Mouse (Mus musculus) limb, embryonic 15.5 days (tissue): ENCODE measurements around the gene Dvl1. TPM values are rescaled to one million over a fixed set of nuclear protein-coding genes. Genes with fewer than 3 reads are reported as not detected.

ENCODE experiments used
- ATAC-seq: fragments of 200-750 bp; cut with Nextera tagmentation; 2 replicates; pipeline ENCODE4 v1.8.0; 2017; ENCODE audit warnings: low read depth, moderate TSS enrichment; ENCODE audit not compliant: insufficient number of reproducible peaks, low FRiP score, low TSS enrichment
- H3K27ac ChIP-seq: fragments of 300-500 bp; sonication (generic); 2 replicates; pipeline ENCODE4 v1.5.1; 2015; ENCODE audit warnings: moderate library complexity, mild to moderate bottlenecking, inconsistent platforms
- H3K27me3 ChIP-seq: fragments of 300-500 bp; sonication (generic); 2 replicates; pipeline ENCODE4 v1.6.1; 2015; ENCODE audit warnings: inconsistent platforms
- H3K36me3 ChIP-seq: fragments of 300-500 bp; sonication (generic); 2 replicates; pipeline ENCODE4 v1.6.1; 2015; ENCODE audit warnings: inconsistent platforms
- H3K4me1 ChIP-seq: fragments of 300-500 bp; sonication (generic); 2 replicates; pipeline ENCODE4 v1.6.1; 2015; ENCODE audit warnings: inconsistent platforms
- H3K4me2 ChIP-seq: fragments of 300-500 bp; sonication (generic); 2 replicates; pipeline ENCODE4 v1.6.1; 2015; ENCODE audit warnings: mild to moderate bottlenecking, inconsistent platforms
- H3K4me3 ChIP-seq: fragments of 300-500 bp; sonication (generic); 2 replicates; pipeline ENCODE4 v1.5.1; 2015; ENCODE audit warnings: mild to moderate bottlenecking, inconsistent platforms
- H3K9ac ChIP-seq: fragments of 300-500 bp; sonication (generic); 2 replicates; pipeline ENCODE4 v1.6.1; 2015; ENCODE audit warnings: inconsistent platforms
- H3K9me3 ChIP-seq: fragments of 300-500 bp; sonication (generic); 2 replicates; pipeline ENCODE4 v1.6.1; 2016; ENCODE audit warnings: inconsistent platforms
- WGBS: fragments of 180-500 bp; shearing (Covaris S2); methylation state at CpG from one replicate; pipeline ENCODE4 v1.1.7; 2015; 5-methylcytosine and 5-hydroxymethylcytosine counted together
- polyA plus RNA-seq: library from polyadenylated mRNA; unstranded; fragments of >200 nt; fragmentation: Nextera tagmentation; extraction: Ambion mirVana; gene quantifications from 2 replicates; pipeline ENCODE4 v1.2.1, GENCODE M21; 2015

Dvl1 gene
- 7.1 and 10.4 TPM in 2 replicates for polyA plus RNA-seq

DNA sequence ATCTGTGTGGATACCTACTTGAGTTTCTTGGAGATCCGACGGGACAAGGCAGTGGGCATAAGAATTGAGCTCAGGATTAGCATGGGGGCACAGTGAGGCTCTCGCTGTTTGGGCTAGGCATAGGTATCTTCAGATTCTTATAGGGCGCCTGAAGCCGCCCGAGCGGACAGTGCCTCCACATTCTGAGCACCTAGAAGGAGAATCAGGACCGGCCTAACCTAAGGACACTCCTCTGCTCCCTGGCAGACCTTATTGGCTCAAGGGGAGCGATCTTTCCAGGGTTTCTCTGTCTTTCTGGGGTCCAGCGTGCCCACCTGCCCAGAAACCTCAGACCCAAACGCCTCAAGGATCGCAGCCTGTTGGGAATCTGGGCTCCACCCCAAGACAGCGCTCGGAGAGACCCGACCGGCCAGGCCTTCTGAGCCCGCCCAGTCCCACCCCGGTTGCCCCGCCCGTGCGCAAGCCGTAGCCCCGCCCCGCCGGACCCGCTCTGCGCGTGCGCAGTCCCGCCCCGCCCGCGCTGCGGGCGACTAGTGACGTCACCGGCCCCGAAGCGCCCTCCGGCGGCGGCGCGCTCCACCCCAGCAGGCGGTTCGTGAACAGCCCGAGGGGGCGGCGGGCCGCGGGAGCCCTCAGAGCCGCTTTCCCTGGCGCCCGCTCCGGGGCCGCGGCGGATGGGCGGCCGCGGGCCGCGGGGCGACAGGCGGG, at the start of gene Dvl1:
Gene Dvl1 (plus strand): TSS at position 532 of the 708 bp plus-strand sequence.
- H3K9ac ChIP-seq: peak within 1 kb of the TSS; percentile 88
- peaks cover 19% of the 10 kb centered on the region for H3K36me3 ChIP-seq
- peak within 1 kb of the TSS; percentile 84 for H3K27ac ChIP-seq
- H3K4me3 ChIP-seq: peak within 1 kb of the TSS; percentile 89
- 2% methylated on average over 51 of the region's 65 CpGs for WGBS
- H3K4me2 ChIP-seq: peak within 1 kb of the TSS; percentile 94
- no peaks in the 10 kb centered on the region for H3K27me3 ChIP-seq
- peak; percentile 87 for ATAC-seq
- no peaks in the 10 kb centered on the region for H3K9me3 ChIP-seq
- H3K4me1 ChIP-seq: peaks cover 42% of the 10 kb centered on the region

DNA sequence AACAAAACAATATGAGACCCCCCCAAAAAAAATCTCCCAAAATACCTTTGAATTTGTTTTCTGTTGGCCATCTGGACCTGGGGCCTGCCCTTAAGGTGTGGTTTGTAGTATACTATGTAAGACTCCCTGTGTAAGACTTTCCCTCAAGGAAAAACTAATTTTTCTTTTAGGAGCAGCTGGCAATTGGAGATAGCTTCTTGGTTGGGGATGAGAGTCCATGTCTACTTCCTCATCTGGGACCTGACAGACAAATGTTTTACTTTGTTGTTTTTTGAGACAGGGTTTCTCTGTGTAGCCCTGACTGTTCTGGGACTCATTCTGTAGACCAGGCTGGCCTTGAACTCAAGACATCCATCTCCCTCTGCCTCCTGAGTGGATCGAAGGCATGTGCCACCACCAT, 45.1 kb upstream of the Dvl1 start:
- no peak overlapping the region for H3K4me2 ChIP-seq

DNA sequence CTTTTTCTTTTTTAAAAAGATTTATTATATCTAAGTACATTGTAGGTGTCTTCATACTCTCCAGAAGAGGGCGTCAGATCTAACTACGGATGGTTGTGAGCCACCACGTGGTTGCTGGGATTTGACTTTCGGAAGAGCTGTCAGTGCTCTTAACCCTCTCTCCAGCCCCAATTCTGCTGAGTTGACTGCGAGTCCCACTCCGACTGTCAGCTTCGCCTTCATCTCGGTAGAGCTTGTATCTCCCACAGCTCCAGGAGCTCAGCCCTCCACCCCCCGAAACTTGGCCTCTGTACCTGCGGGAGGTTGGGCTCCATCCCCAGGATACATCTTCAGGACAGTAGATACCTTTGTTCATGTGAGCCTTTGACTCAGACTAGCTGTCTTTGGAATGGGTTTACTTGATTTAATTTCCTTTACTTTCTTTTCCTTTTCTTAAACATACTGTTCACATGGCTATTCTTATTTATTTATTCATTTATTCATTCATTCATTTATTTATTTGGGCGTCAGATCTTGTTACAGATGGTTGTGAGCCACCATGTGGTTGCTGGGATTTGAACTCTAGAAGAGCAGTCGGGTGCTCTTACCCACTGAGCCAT, 44.4 kb upstream of the Dvl1 start, which contains the start of gene Mrpl20:
Gene Mrpl20 (plus strand): TSS at position 138 of the 599 bp plus-strand sequence.
- no peak for ATAC-seq
- H3K36me3 ChIP-seq: peaks cover 14% of the 10 kb centered on the region
- no peaks in the 10 kb centered on the region for H3K9me3 ChIP-seq
- H3K27me3 ChIP-seq: no peaks in the 10 kb centered on the region
- peak within 1 kb of the TSS; percentile 79 for H3K27ac ChIP-seq
- H3K4me3 ChIP-seq: peak within 1 kb of the TSS; percentile 88
- peak within 1 kb of the TSS; percentile 78 for H3K4me2 ChIP-seq
- peaks cover 18% of the 10 kb centered on the region for H3K4me1 ChIP-seq
- H3K9ac ChIP-seq: peak within 1 kb of the TSS; percentile 84
- WGBS: 11% methylated on average over 12 of the region's 12 CpGs

More for the DNA sequence above, 45.1 kb upstream of the Dvl1 start:
- no peak for ATAC-seq
- 96% methylated on average over 1 of the region's 1 CpGs for WGBS
- Histone ChIP-seq H3K9ac (no peak overlapping the region), H3K9me3 (no peaks in the 10 kb centered on the region), H3K4me3 (no peak overlapping the region), H3K4me1 (peaks cover 18% of the 10 kb centered on the region), H3K27me3 (no peaks in the 10 kb centered on the region), H3K36me3 (peaks cover 8% of the 10 kb centered on the region; the same call in 1 of the 2 replicates), H3K27ac (no peak overlapping the region)

DNA sequence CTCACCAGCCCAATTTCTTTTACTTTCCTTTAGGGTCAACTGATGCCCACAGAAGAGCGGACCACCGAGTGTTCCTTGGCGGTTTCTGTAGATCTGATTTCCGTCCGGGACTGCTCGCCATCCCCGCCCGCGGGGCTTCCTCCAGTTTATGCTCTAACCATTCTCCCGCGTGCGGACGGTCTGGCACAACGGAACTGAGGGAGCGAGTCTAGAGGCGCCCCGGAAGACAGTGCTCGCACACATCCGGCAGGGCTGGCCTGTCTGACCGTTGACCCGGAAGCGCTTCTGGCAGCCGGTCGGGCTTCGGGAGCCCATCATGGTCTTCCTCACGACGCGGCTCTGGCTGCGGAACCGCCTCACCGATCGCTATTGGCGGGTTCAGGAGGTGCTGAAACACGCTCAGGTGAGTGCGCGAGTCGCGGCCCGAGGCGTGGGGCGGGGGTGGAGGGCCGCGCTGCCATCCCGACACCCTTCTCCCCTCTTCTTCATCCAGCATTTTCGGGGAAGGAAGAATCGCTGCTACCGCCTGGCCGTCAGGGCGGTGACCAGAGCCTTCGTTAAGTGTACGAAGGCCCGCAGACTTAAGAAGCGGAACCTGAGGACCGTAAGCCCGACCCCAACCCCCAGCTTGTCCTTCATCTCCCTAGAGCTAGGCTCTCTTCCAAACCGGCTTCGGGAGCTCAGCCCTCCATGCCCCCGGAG, 43.7 kb upstream of the Dvl1 start:
- WGBS: under 1% methylated on average over 58 of the region's 58 CpGs

DNA sequence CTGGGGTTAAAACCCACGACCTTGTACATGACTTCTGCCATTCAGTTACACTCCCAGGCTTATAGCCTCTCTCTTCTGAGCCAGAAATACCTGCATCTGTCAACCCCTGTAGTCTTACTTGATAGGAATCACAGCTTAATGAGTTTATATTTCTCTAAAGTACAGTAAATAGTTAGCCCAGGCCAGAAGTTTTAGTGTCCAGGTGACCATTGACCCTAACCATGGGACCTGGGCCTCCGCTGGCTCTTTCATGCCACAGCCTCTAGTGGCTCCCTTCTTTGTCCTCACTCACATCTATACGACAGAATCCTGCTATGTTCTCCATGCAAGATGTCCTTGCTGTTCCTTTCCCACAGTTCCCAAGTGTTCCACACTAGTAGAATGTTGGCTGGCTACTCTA, 39.4 kb upstream of the Dvl1 start:
- H3K4me1 ChIP-seq: peaks cover 22% of the 10 kb centered on the region
- no peaks in the 10 kb centered on the region for H3K9me3 ChIP-seq
- peaks cover 43% of the 10 kb centered on the region for H3K36me3 ChIP-seq
- no peak overlapping the region for H3K4me3 ChIP-seq
- no peak overlapping the region for H3K4me2 ChIP-seq
- no peak overlapping the region for H3K9ac ChIP-seq
- no peaks in the 10 kb centered on the region for H3K27me3 ChIP-seq
- ATAC-seq: no peak
- WGBS: 89% methylated on average over 3 of the region's 3 CpGs
- H3K27ac ChIP-seq: no peak overlapping the region

More for the DNA sequence above, 43.7 kb upstream of the Dvl1 start:
- Histone ChIP-seq H3K4me3 (peak overlapping the region; percentile 88), H3K36me3 (peaks cover 20% of the 10 kb centered on the region), H3K4me1 (peaks cover 18% of the 10 kb centered on the region), H3K27ac (peak overlapping the region; percentile 79), H3K27me3 (no peaks in the 10 kb centered on the region), H3K9ac (peak overlapping the region; percentile 84), H3K9me3 (no peaks in the 10 kb centered on the region), H3K4me2 (peak overlapping the region; percentile 78)
- peak; percentile 95 for ATAC-seq

DNA sequence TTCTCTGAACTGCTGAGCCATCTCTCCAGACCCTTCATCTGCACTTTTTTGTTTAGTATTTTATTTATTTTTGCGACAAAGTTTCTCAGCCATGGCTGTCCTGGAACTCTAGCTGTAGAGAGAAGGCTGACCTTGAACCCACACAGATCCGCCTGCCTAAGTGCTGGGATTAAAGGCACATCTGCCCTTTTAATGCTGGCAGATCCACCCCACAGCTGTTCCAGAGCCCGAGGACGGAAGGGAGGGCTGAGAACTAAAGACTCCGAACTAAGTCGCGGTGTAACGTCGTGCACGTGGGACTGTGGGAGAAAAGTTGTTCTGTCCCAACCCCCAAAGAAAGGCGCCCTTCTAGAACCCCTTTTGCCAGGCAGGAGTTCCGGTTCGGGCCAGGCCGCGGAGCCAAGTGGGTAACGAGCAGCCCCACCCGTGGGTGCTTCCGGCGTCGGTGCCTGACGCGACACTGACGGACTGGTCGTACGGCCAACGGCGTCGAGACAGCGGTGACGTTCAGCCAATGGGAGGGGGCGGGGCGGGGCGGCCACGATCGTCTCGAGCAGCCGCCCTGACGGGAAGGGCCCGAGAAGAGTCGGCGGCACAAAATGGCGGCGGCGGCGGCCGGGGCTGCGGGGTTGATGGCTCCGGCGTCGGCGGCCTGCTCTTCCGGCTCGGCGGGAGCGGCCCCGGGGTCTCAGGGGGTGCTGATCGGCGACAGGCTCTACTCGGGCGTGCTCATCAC, 35.1 kb upstream of the Dvl1 start, which contains the start of gene Ccnl2:
Gene Ccnl2 (plus strand): TSS at position 561 of the 736 bp plus-strand sequence.
- peak; percentile 99 for ATAC-seq
- H3K36me3 ChIP-seq: peaks cover 69% of the 10 kb centered on the region
- no peaks in the 10 kb centered on the region for H3K27me3 ChIP-seq
- peaks cover 20% of the 10 kb centered on the region for H3K4me1 ChIP-seq
- 1% methylated on average over 60 of the region's 60 CpGs for WGBS
- H3K4me3 ChIP-seq: peak within 1 kb of the TSS; percentile 98
- H3K27ac ChIP-seq: peak within 1 kb of the TSS; percentile 93
- no peaks in the 10 kb centered on the region for H3K9me3 ChIP-seq
- H3K9ac ChIP-seq: peak within 1 kb of the TSS; percentile 99
- H3K4me2 ChIP-seq: peak within 1 kb of the TSS; percentile 68

DNA sequence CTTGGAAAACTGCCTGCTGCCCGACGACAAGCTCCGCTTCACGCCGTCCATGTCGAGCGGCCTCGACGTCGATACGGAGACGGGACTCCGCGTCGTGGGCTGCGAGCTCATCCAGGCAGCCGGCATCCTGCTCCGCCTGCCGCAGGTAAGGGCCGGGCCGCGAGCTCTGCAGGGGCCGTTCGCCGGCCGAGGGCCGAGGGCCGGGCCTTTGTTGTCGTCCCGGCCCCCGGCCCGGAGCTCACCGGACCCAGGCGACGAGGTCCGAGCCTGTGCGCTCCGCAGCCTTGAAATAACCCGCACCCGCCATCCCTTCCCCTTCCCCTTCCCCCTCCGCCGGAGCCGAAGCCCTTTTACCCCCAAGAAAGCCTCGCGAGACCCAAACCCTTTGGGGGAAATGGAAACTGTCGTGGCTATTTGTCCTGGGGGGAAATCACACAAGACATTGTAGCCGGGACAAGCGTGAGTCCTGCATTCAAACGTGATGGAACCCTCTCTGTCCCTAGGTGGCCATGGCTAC, 34.5 kb upstream of the Dvl1 start:
- Histone ChIP-seq H3K4me2 (peak overlapping the region; percentile 68), H3K4me3 (peak overlapping the region; percentile 98), H3K4me1 (peaks cover 20% of the 10 kb centered on the region), H3K9me3 (no peaks in the 10 kb centered on the region), H3K27me3 (no peaks in the 10 kb centered on the region), H3K36me3 (peaks cover 70% of the 10 kb centered on the region), H3K9ac (peak overlapping the region; percentile 99), H3K27ac (peak overlapping the region; percentile 93)
- peak; percentile 30; the same call in 1 of the 2 replicates for ATAC-seq
- under 1% methylated on average over 48 of the region's 49 CpGs for WGBS

DNA sequence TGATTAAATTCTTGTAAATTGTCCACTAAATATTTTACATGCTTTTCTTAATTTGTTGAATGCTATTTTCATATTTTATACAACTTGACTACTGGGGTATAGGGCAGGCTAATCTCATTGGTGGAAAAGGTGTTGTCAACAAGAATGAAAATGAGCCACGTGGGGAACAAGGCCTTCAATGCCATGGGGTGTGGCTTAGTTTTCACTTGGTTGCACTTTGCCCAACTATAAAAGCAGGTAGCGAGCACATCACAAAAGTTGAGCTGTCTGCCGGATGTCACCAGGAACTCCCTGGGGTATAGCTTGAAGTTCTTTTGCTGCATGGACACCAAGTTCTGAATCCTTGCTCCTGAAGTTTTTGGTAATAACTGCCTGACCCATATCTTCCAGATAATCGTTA, 29.7 kb upstream of the Dvl1 start:
- Histone ChIP-seq H3K27me3 (no peaks in the 10 kb centered on the region), H3K4me2 (no peak overlapping the region), H3K4me1 (peaks cover 14% of the 10 kb centered on the region), H3K9ac (no peak overlapping the region), H3K36me3 (peaks cover 85% of the 10 kb centered on the region), H3K9me3 (no peaks in the 10 kb centered on the region), H3K4me3 (no peak overlapping the region), H3K27ac (no peak overlapping the region)
- no peak for ATAC-seq
- WGBS: 85% methylated on average over 4 of the region's 4 CpGs

DNA sequence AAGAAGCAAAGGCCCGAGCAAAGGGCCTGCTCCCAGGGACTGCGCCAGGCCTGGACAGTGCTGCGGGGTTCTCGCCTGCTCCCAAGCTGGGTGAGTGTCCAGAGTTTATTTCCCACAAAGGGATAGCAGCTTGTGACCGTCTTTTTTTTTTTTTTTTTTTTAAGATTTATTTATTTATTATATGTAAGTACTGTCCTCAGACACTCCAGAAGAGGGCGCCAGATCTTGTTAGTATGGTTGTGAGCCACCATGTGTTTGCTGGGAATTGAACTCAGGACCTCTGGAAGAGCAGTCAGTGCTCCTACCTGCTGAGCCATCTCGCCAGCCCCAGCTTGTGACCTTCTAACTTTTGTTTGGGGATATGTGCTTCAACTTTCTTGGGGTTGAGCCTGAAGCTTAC, 26.2 kb upstream of the Dvl1 start:
- Histone ChIP-seq H3K4me2 (no peak overlapping the region), H3K36me3 (peaks cover 92% of the 10 kb centered on the region), H3K27ac (no peak overlapping the region), H3K9me3 (no peaks in the 10 kb centered on the region), H3K9ac (no peak overlapping the region), H3K4me1 (no peaks in the 10 kb centered on the region), H3K27me3 (no peaks in the 10 kb centered on the region), H3K4me3 (no peak overlapping the region)
- ATAC-seq: no peak
- WGBS: 77% methylated on average over 7 of the region's 7 CpGs

DNA sequence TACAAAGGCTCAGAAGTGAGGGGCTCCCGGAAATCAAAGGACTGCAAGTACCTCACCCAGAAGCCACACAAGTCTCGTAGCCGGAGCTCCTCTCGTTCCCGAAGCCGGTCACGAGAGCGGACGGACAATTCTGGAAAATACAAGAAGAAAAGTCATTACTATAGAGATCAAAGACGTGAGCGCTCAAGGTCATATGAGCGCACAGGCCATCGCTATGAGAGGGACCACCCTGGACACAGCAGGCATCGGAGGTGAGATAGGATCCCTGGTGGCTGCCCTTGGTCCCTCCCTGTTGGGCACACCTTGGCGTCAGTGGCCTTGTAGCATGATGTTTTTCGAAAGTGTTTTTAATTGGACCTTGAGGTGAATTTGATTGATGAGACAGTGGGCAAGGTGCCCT, 23.8 kb upstream of the Dvl1 start:
- H3K27ac ChIP-seq: no peak overlapping the region
- H3K4me1 ChIP-seq: no peaks in the 10 kb centered on the region
- no peak overlapping the region for H3K4me3 ChIP-seq
- H3K4me2 ChIP-seq: no peak overlapping the region
- peaks cover 84% of the 10 kb centered on the region for H3K36me3 ChIP-seq
- H3K9me3 ChIP-seq: no peaks in the 10 kb centered on the region
- 92% methylated on average over 16 of the region's 16 CpGs for WGBS
- H3K9ac ChIP-seq: no peak overlapping the region
- no peak for ATAC-seq
- no peaks in the 10 kb centered on the region for H3K27me3 ChIP-seq

DNA sequence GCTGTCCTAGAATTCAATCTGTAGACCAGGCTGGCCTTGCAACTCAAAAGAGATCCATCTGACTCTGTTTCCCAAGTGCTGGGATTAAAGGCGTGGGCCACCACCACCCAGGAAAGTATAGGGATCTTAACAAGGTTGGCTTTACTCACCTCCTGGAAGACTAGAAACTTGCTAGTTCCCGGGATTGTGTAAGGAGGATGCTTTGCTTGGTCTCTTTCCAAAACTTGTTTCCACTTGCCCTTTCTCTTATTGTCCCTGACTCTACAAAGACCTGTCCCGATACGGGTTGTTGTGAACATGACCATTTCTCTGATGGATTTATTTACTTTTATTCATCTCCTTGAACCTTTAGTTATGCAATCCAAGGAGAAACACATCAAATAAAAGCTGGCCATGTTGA, 17.3 kb upstream of the Dvl1 start:
- Histone ChIP-seq H3K27ac (no peak overlapping the region), H3K36me3 (peaks cover 30% of the 10 kb centered on the region), H3K4me2 (no peak overlapping the region), H3K4me3 (no peak overlapping the region), H3K27me3 (no peaks in the 10 kb centered on the region), H3K9me3 (no peaks in the 10 kb centered on the region), H3K9ac (no peak overlapping the region), H3K4me1 (peaks cover 31% of the 10 kb centered on the region)
- WGBS: 84% methylated on average over 4 of the region's 4 CpGs
- no peak for ATAC-seq
